Mouse (Mus musculus) frontal cortex, postnatal 36 days (tissue): ENCODE measurements around the gene Nmt1.

Source experiments
- DNase-seq, 2 experiments: peaks; one replicate each; pipeline ENCODE4 v3.0.0; 2022; ENCODE audit warnings: low spot score in 2 of 2

Gene Nmt1

DNA sequence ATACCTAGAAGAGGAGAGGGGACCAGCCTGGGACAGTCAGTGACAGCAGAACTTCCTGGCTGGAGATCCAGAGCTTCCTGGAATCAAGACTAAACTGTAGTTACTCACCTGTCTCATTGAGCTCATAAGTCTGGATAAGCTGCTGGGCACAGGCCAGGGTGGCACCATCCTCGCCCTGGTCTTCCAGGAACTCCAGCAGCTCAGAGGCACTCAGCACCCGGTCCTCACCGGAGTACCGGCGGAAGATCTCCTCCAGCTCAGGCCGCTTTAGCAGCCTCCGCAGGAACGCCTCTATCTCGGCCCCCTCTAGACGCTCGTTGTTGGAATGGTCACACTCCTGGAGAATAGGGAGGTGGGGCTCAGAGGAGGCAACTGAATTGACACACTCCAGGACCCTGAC, 50.1 kb downstream of the Nmt1 start:
- no peak for DNase-seq

- DNase-seq = peak; percentile 24 to 43
Observed at GRCm38 (mm10) chr11:103080323-103081091, 52.5 kb downstream of the Nmt1 start.

- DNase-seq = no peak
Observed at GRCm38 (mm10) chr11:103081631-103082030, 53.6 kb downstream of the Nmt1 start.

DNA sequence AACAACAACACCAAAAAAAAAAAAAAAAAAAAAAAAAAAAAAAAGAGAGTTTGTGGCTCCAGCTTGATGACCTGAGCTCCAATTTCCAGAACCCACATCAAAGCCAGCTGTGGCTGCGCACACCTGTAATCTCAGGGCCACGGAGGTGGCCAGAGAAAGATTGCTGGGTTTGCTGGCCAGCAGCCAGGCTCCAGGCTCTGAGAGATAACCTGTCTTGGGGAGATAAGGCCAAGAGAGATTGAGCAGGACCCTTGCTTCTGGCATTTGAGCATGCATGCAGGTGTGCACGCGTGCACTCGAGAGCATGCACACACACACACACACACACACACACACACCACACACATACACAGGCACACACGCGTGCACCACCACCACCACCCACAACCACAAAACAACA, 65.3 kb downstream of the Nmt1 start:
- no peak for DNase-seq

- no peak for DNase-seq
Observed at GRCm38 (mm10) chr11:103093862-103094833, 66.2 kb downstream of the Nmt1 start.

GRCm38 (mm10) chr11:103095107-103095670, 67.2 kb downstream of the Nmt1 start:
- DNase-seq = no peak

DNA sequence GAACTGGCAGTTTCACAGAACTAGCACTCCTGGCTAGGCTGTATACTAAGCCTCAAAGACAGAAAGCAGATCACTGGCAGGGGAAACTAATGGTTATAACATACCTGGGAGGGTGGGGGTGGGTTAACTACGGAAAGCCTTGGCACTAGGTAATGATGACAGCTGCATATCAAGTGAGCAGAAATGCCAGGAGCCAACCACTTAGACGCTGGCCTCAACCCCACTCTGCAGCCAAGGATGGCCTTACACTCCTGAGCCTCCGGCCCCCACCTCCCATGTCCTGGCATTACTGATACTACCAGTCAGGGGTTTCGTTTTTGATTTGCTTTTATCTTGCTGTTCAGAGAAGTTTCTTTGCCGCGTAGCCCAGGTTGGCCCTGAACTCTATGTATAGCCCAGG, 67.8 kb downstream of the Nmt1 start:
- DNase-seq = no peak

DNA sequence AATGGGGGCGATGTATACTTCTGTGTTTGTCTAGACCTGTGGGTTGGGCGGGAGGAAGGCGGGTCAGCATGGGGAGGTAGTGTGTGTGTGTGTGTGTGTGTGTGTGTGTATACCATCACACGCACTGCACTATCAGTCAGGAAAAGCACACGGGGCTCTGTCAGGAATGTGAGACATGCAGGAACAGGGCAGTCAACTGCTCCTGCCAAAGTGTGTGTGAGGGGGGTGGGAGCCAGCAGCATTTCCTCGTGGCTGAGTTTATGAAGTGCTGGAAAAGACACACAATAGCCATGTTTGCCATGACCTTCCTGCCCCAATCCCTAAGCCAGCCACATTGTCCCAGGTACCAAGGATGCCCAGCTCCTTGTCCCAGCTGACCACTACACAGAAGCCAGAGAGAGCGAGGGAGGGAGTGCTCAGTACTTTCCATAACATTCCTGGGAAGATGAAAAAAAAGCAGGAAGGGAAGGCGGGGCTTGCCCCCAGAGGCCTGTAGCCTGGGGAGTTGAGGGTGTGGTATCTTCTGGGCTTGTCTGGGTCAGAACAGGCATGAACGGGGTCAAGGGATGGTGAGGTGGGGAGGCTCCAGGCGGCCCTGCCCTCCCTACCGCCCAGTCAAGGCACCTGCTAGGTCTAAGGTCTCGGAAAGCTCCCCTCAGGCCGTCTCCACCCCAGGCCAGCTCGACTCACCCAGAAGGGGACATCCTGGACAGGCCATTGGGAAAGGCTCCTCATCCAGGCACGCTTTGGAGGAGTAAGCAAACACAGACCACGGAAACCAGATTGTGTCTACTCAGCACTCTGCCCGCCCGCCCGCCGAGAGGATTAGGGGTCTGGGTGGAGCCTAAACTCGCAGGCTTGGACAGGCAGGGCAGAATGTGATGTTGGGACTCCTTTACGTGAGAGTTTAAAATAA, 69.2 kb downstream of the Nmt1 start:
- DNase-seq = no peak

DNA sequence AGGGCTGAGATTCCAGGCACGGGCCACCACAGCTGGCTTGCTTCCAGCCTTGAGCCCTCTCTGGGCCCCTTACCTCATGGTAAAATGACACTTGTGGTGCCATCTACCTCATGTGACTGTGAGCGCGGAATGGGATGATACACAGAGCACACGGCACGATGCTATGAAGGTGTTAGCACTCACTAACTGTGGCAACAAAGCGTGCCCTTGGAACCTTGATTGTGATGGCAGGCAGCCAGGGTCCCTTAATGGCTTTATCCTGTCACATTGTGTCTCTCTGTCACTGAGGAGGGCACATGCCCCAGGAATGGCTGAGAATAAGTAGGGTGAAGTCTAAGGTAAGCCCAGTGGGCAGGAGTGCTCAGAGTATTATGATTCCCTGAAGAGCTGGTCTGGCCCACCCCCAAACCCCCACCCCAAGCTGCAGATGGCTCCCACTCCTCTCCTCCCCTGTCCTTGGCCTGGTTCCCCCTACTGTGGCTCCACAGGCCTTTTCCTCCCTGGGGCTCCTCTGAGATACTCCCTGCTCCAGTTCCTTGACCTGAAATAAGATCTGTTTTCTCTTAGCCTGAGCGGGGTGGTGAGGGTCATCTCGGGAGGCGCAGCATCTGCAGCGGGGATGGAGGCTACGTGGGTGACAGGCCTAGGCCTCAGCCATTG, 70.7 kb downstream of the Nmt1 start:
- DNase-seq = no peak

GRCm38 (mm10) chr11:103099352-103099940, 71.5 kb downstream of the Nmt1 start:
- no peak for DNase-seq

DNA sequence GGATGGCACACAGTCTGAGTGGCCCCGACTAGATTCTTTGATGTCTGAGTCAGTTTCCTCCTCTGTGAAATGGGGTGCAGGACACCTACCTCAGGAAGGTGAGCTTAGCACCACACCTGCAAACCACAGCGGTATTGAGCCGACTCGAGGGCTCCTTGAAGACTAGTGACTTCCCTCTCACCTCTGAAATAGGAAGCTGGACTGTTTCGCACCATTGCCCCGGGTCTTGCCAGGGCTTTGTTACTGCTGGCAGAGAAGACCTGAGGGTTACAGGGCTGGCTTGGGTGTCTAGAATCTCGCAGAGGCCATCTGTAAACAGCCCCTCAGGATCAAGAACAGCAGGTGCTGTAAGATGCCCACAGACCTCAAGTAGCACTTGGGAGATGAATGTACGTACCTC, 72.4 kb downstream of the Nmt1 start:
- DNase-seq = no peak

GRCm38 (mm10) chr11:103101481-103101865, 73.5 kb downstream of the Nmt1 start, which contains the start of the genes Plcd3 and Acbd4:
Gene Plcd3, minus strand, starts transcription at chr11:103101658.
Gene Acbd4, plus strand, starts transcription at chr11:103101682.
- peak; percentile 62 to 69 for DNase-seq

- peak; percentile 77 to 84 for DNase-seq
Observed at GRCm38 (mm10) chr11:103101866-103102501, 74.0 kb downstream of the Nmt1 start.

DNA sequence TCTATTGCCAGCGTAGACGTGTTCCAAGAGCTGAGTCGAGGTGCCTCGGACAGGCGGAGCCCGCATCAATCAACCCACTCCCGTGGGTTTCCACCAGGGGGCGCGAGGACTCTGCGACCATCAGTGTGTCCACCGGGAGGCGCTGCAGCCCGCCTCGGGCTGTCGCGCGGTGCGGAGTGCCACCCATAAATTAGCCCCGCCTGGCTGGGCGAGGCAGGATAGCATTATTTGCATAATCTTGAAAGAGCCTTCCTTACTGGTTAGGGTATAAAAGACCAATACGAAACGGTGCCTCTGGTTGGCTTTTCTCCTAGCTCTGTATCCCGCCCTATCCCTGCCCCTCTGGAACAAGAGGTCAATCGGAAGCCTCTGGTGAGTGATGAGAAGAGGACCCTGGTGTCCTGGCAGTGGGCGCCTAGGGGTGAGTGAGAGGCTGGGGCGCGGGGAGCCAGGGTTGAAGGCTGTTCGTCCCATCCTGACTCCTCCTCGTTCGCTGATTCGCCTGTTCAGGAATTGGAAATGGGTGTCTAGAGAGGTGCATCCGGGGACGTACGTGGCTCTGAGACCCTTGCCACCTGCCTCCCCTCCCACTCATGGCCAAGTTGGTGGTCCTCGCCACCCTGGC, 74.8 kb downstream of the Nmt1 start:
- DNase-seq = peak; percentile 97 to 98

DNA sequence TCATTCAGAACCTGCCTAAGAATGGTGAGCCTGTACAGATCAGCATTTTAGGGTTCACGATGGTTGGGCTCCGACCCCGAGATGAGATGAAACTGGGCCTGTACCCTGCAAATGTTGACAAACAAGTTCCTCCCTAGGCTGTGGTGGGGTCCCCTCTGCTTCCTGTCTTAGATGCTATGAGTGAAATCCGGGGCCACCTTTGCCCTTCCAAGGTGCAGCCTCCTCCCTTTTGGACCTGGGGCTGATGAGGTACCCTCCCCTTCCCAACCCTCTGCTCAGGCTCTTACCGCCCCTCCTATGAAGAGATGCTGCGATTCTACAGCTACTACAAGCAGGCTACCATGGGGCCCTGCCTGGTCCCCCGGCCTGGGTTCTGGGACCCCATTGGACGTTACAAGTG, 75.6 kb downstream of the Nmt1 start:
- DNase-seq = no peak

DNA sequence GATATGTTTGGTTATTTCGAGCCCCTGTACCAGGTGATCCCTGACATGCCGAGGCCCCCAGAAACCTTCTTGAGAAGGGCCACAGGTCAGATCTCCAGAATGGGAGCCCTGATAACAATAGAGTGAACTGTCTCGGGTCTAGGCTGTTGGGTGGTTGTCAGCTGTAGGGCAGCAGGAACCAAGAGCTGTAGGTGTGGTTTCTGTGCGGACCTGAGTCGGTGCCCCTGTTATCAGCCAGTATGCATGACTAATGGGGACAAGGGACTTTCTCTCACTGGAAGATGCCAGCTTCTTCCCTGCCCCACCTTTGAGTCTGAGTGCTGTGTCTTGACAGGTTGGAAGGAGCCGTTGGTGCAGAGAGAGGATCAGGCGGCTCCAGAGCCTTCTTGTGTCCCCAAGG, 76.5 kb downstream of the Nmt1 start:
- no peak for DNase-seq

DNA sequence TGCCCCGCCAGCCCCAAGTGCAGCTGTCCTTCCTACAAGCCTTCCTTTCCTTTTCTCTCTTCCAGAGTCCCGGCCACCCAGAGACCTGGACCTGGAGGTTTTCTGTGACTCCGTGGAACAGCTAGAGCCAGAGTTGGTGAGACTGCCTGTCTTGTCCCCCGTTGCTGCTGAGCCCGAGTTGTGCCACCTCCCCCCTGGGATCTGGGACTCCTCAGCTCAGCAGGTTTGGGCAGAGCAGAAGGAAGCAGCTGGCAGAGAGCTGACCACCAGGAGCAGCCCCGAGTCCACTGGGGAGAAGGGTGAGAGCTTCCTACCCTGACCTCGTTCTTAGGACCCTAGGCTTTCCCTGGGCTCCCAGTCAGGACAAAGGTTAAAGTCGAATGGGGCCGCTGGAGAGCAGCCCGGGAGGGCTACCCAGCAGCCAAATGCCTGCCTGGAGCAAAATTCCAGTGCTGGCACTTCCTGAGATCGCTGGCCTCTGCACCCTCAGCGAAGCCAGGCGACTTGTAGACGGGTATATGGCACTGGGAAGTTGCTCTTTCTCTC, 77.3 kb downstream of the Nmt1 start:
- DNase-seq = no peak

- DNase-seq = no peak
Observed at GRCm38 (mm10) chr11:103105810-103106209, 77.8 kb downstream of the Nmt1 start.

GRCm38 (mm10) chr11:103106386-103106785, 78.4 kb downstream of the Nmt1 start:
- no peak for DNase-seq
